Comparison of ENCODE assay signal across 29 mouse cellular contexts in genomic region chr5:97880115-97880514, GRCm38 (mm10).
A peak's percentile ranks its signal among the peaks of the same experiment; 100 is the strongest.
DNase-seq lines count a peak whose midpoint lies in the region; ATAC-seq and TF ChIP-seq lines count a peak whose summit lies in the region.
"Had no signal": no experiment of that assay in that cellular context is flagged by ENCODE, and none has a peak within 500 bp of the region (broad histone marks: within the 10 kb centered on the region; RNA-seq: fewer than 3 reads in every experiment).

No protein-coding gene starts in this region.

- TF ChIP-seq CTCF in embryonic fibroblast, embryonic 13.5 days (IDR thresholded peaks at IDR 0.05; ENCODE audit: borderline replicate concordance, insufficient read depth, low read length) = no peak

- H3K36me3 ChIP-seq in midbrain, embryonic 12.5 days = peaks cover 7% of the 10 kb centered on the region; the same call in 1 of the 2 replicates
- H3K36me3 ChIP-seq in midbrain, embryonic 15.5 days (replicated peaks) = no peaks in the 10 kb centered on the region
- H3K36me3 ChIP-seq: G1E; hindbrain, embryonic 12.5 days; hindbrain, embryonic 15.5 days had no signal

- H3K4me2 ChIP-seq in midbrain, embryonic 12.5 days (replicated peaks) = no peak overlapping the region
- H3K4me2 ChIP-seq in midbrain, embryonic 15.5 days = no peak overlapping the region
- H3K4me2 ChIP-seq: embryonic facial prominence, embryonic 13.5 days; forebrain, embryonic 13.5 days; heart, embryonic 13.5 days; hindbrain, embryonic 12.5 days; hindbrain, embryonic 15.5 days had no signal

- 69% methylated on average over 8 of the region's 8 CpGs for WGBS in midbrain, embryonic 12.5 days
- WGBS in midbrain, embryonic 15.5 days = 57% methylated on average over 8 of the region's 8 CpGs

- H3K9ac ChIP-seq in midbrain, embryonic 12.5 days (replicated peaks) = no peak overlapping the region
- H3K9ac ChIP-seq in midbrain, embryonic 15.5 days = no peak overlapping the region
- H3K9ac ChIP-seq: embryonic facial prominence, embryonic 13.5 days; forebrain, embryonic 13.5 days; heart, embryonic 13.5 days; hindbrain, embryonic 12.5 days; hindbrain, embryonic 15.5 days had no signal

- 0 out of 2 replicates have a peak, but pooled peaks cover 2% of the 10 kb centered on the region for H3K4me1 ChIP-seq in midbrain, embryonic 12.5 days
- H3K4me1 ChIP-seq in midbrain, embryonic 15.5 days = no peaks in the 10 kb centered on the region
- H3K4me1 ChIP-seq in embryonic fibroblast, embryonic 13.5 days (ENCODE audit: control insufficient read depth, insufficient read depth, low read length) = peaks cover 7% of the 10 kb centered on the region
- H3K4me1 ChIP-seq: embryonic facial prominence, embryonic 10.5 days; embryonic facial prominence, embryonic 13.5 days; forebrain, embryonic 13.5 days; heart, embryonic 10.5 days; hindbrain, embryonic 12.5 days; hindbrain, embryonic 15.5 days had no signal

- no peak overlapping the region for H3K4me3 ChIP-seq in midbrain, embryonic 12.5 days
- no peak overlapping the region for H3K4me3 ChIP-seq in midbrain, embryonic 15.5 days
- H3K4me3 ChIP-seq in embryonic fibroblast, embryonic 13.5 days (ENCODE audit: insufficient read depth, low read length) = no peak overlapping the region
- H3K4me3 ChIP-seq: embryonic facial prominence, embryonic 10.5 days; embryonic facial prominence, embryonic 13.5 days; forebrain, embryonic 10.5 days; forebrain, embryonic 13.5 days; heart, adult 2 months; heart, embryonic 10.5 days; heart, embryonic 13.5 days; hindbrain, embryonic 12.5 days; hindbrain, embryonic 15.5 days had no signal

- peak; percentile 41; the same call in 1 of the 2 replicates for ATAC-seq in midbrain, embryonic 12.5 days (ENCODE audit: low FRiP score, low read depth)
- no peak for ATAC-seq in midbrain, embryonic 15.5 days (replicated peaks)
- peak; percentile 71 for ATAC-seq in megakaryocyte, adult 5-6 weeks (ENCODE audit: poor library complexity, severe bottlenecking)
- ATAC-seq: forebrain, embryonic 13.5 days; forebrain, embryonic 16.5 days; intestine, postnatal 0 days; Patski had no signal

- no peak for TF ChIP-seq POLR2A in embryonic fibroblast, embryonic 13.5 days (IDR thresholded peaks at IDR 0.05; ENCODE audit: low read depth, low read length)

- no peak for DNase-seq in neural tube, embryonic 10.5 days (ENCODE audit: extremely low spot score, low spot score)
- no peak for DNase-seq in adrenal gland, adult 8-10 months
- no peak for DNase-seq in embryo, embryonic 11 days
- DNase-seq: adrenal gland, postnatal 14 days; B cell, adult 2 months; cerebellum, adult 11-12 months; cerebellum, adult 9-10 months; cerebellum, postnatal 14 days; gastrocnemius, postnatal 25 days; heart, adult 2 months; heart, postnatal 14 days; heart, postnatal 4 days had no signal

- H3K9me3 ChIP-seq in midbrain, embryonic 12.5 days = no peaks in the 10 kb centered on the region
- no peaks in the 10 kb centered on the region for H3K9me3 ChIP-seq in midbrain, embryonic 15.5 days
- H3K9me3 ChIP-seq: embryonic facial prominence, embryonic 10.5 days; embryonic facial prominence, embryonic 13.5 days; forebrain, embryonic 10.5 days; forebrain, embryonic 13.5 days; heart, embryonic 10.5 days; heart, embryonic 13.5 days; hindbrain, embryonic 12.5 days; hindbrain, embryonic 15.5 days had no signal

- no peak overlapping the region for H3K27ac ChIP-seq in midbrain, embryonic 12.5 days (replicated peaks)
- H3K27ac ChIP-seq in midbrain, embryonic 15.5 days = no peak overlapping the region
- H3K27ac ChIP-seq in embryonic fibroblast, embryonic 13.5 days (ENCODE audit: insufficient read depth, low read length) = peak overlapping the region; percentile 11; the same call in 1 of the 2 replicates
- H3K27ac ChIP-seq: embryonic facial prominence, embryonic 10.5 days; embryonic facial prominence, embryonic 13.5 days; forebrain, embryonic 10.5 days; forebrain, embryonic 13.5 days; heart, adult 2 months; heart, embryonic 10.5 days; heart, embryonic 13.5 days; hindbrain, embryonic 12.5 days; hindbrain, embryonic 15.5 days had no signal

- no peaks in the 10 kb centered on the region for H3K27me3 ChIP-seq in midbrain, embryonic 12.5 days
- no peaks in the 10 kb centered on the region for H3K27me3 ChIP-seq in midbrain, embryonic 15.5 days (replicated peaks)
- H3K27me3 ChIP-seq: CH12.LX; embryonic facial prominence, embryonic 13.5 days; forebrain, embryonic 13.5 days; heart, embryonic 13.5 days; hindbrain, embryonic 12.5 days; hindbrain, embryonic 15.5 days; Patski had no signal
